Mouse (Mus musculus) myocyte (in vitro differentiated cells): ENCODE data around the gene Ugt1a9.

Experiments used
- E2F4 ChIP-seq: IDR thresholded peaks from one replicate; pipeline ENCODE4 v1.6.1; 2011; ENCODE audit warnings: mild to moderate bottlenecking, control low read depth, moderate library complexity; ENCODE audit not compliant: insufficient read depth
- MAX ChIP-seq: IDR thresholded peaks from one replicate; pipeline ENCODE4 v1.6.1; 2011; ENCODE audit warnings: low read depth, mild to moderate bottlenecking, control low read depth
- MYOG ChIP-seq, 3 experiments: IDR thresholded peaks; one replicate each; pipeline ENCODE4 v1.6.1; 2011; ENCODE audit warnings: control low read depth in 2 of 3, low read depth in 2 of 3, mild to moderate bottlenecking in 2 of 3; ENCODE audit not compliant: insufficient read length in 2 of 3, control insufficient read depth in 1 of 3, insufficient read depth in 1 of 3
- POLR2A ChIP-seq: IDR thresholded peaks from one replicate; pipeline ENCODE4 v1.6.1; 2011; ENCODE audit warnings: low read depth, mild to moderate bottlenecking, control low read depth, moderate library complexity; ENCODE audit not compliant: insufficient read length
- POLR2AphosphoS2 ChIP-seq: IDR thresholded peaks from one replicate; pipeline ENCODE4 v1.6.1; 2011; ENCODE audit warnings: low read depth, control low read depth; ENCODE audit not compliant: insufficient read length
- TCF12 ChIP-seq: IDR thresholded peaks from one replicate; pipeline ENCODE4 v1.6.1; 2011; ENCODE audit warnings: mild to moderate bottlenecking, control low read depth; ENCODE audit not compliant: poor library complexity, insufficient read depth, severe bottlenecking
- TCF3 ChIP-seq: IDR thresholded peaks from one replicate; pipeline ENCODE4 v1.6.1; 2011; ENCODE audit warnings: low read depth, control low read depth; ENCODE audit not compliant: insufficient read length
- USF1 ChIP-seq: IDR thresholded peaks from one replicate; pipeline ENCODE4 v1.6.1; 2011; ENCODE audit warnings: low read depth, mild to moderate bottlenecking, control low read depth, moderate library complexity

DNA sequence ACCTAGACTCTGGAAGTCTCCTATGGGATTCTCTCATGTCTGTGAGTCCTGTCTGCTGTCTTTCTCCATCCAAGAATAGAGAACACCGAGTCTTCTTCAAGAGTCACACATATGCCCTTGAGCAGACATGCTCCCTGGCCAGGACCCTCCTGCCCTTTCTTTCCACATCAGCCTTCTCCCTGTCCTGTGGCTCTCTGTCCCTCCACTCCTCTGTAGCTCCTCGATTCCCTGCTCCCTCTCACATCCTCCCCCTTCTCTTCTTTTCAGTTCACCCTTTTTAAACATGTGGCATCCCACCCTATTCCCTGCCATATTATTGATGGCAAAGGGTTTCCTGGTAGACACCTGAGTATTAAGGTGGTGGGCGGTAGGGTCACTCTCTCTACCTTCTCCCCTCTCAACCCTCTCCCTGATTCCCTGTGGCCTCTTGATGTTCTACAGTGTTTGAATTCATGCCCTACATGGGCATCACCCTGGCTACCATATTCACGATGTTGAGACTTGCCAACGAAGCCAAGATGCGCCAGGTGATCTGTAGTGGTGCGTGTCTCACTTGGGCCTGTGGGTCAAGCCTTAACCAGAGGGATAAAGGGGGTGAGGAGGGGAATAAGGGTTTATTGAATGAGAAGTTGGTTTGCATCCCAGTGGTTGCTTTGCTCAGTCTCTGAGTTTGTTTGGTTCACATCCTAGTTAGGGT, 161.4 kb downstream of the Ugt1a9 start:
- TF ChIP-seq MAX (no peak), E2F4 (no peak), MYOG (IDR thresholded peaks at IDR 0.05; ENCODE audit: control insufficient read depth in 1 of 3, insufficient read depth in 1 of 3, insufficient read length in 2 of 3, low read depth in 2 of 3) (no peak), POLR2A (no peak), USF1 (no peak), TCF12 (no peak), POLR2AphosphoS2 (no peak), TCF3 (no peak)
